Comparison of ENCODE assay signal across 12 mouse cellular contexts in the genomic region with DNA sequence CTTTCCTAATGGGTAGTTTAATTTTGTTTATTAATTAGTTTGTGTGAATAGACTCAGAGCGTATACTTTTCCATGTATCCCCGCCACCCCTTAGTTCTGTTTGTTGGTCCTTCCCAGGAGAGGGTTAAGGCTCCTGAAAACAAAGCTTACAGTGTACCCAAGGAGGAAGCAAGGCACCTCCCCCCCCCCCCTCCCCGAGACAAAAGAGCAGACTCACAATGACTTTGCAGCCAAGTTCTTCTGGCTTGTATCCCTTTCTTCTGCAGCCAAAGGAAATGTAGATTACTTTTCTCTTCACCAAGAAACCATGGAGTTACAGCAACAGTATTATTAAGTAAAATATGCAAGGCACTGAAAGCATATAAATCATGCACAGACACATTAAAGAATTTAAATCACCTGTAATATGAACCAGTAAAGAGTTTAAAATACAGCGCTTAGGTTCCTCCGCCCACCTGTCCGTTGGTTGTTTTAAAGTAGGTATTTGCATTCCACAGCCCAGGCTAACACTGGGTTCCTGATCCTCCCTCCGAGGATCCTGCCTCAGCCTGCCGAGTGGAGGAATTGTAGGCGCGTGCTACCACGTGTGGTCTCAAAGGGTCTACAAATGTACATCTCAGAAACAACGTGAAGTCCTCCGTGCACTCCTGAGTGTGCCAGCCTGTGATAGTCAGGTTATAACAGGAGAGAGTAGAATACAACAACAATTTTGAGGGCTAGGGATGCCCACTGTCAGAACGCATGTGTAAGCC. TPM values are rescaled to one million over a fixed set of nuclear protein-coding genes. Genes with fewer than 3 reads are reported as not detected.
DNase-seq lines count a peak whose midpoint lies in the region; TF ChIP-seq lines count a peak whose summit lies in the region.
"Had no signal": no experiment of that assay in that cellular context is flagged by ENCODE, and none has a peak within 500 bp of the region (broad histone marks: within the 10 kb centered on the region; RNA-seq: fewer than 3 reads in every experiment).

No protein-coding gene starts in this region.

- WGBS in macrophage (ENCODE audit: missing documents) = 28% methylated on average over 14 of the region's 14 CpGs

- H3K79me2 ChIP-seq in macrophage (ENCODE audit: inconsistent target) = peaks cover 25% of the 10 kb centered on the region

- H3K4me3 ChIP-seq in macrophage (ENCODE audit: inconsistent target) = no peak overlapping the region
- no peak overlapping the region for H3K4me3 ChIP-seq in layer of hippocampus, adult 2 months
- H3K4me3 ChIP-seq: gastrocnemius, adult 2 months; stomach, embryonic 15.5 days had no signal

- peak; percentile 14 for DNase-seq in kidney, adult 9 months
- DNase-seq in kidney, adult 18-20 months = no peak
- DNase-seq in MEL-GATA-1-ER (ENCODE audit: extremely low read depth, low read depth) = peak; percentile 26
- DNase-seq in c-Kit-positive CD71-positive TER-119-positive erythroid progenitor cells, embryonic 14.5 days (ENCODE audit: low spot score) = peak; percentile 40
- no peak for DNase-seq in spleen, postnatal 10 days (ENCODE audit: low spot score in 2 of 2)
- DNase-seq in layer of hippocampus, adult 2 months (ENCODE audit: low spot score in 2 of 2) = no peak
- no peak for DNase-seq in thymus, postnatal 10 days (ENCODE audit: low spot score in 2 of 2)
- DNase-seq: cerebellum, adult 2 months; gastrocnemius, adult 2 months had no signal

- no peaks in the 10 kb centered on the region for H3K36me3 ChIP-seq in macrophage (ENCODE audit: inconsistent target)
- H3K36me3 ChIP-seq: stomach, embryonic 15.5 days had no signal

- peak overlapping the region; percentile 54 for H3K27ac ChIP-seq in macrophage
- no peak overlapping the region for H3K27ac ChIP-seq in layer of hippocampus, adult 2 months
- H3K27ac ChIP-seq: gastrocnemius, adult 2 months; hindbrain, embryonic 14.5 days; stomach, embryonic 15.5 days had no signal

- no peak for TF ChIP-seq CTCF in layer of hippocampus, adult 2 months (conservative IDR thresholded peaks at IDR 0.05)

RNA-seq across cellular contexts. Expression of a gene that starts 1.8 kb away (rescaled TPM):
- total RNA-seq in macrophage (2018; cell fraction: chromatin; rRNA removed) = 10 to 100 TPM in 16 of 26 experiments, 1 to 10 TPM in 10; 2.8 to 24.8 (median 12.1) TPM
- total RNA-seq in macrophage (2018; cell fraction: cytosol; rRNA removed) = 10 to 100 TPM; 24.6 to 64.3 (median 39.6) TPM
- total RNA-seq in macrophage (2018; cell fraction: nucleus; rRNA removed) = 10 to 100 TPM in 18 of 26 experiments, 1 to 10 TPM in 8; 6.8 to 34.7 (median 13.1) TPM
- polyA plus RNA-seq in macrophage (2018) = 50.5 to 96.3 TPM (median 94.0 TPM) in 3 replicates
- total RNA-seq in layer of hippocampus, adult 2 months (2021) = 10 to 100 TPM; 53.3 to 70.3 TPM

RNA-seq across cellular contexts. Expression of a gene that starts 30.6 kb away (rescaled TPM):
- total RNA-seq in macrophage (2018; cell fraction: chromatin; rRNA removed) = 10 to 100 TPM; 16.9 to 53.6 (median 37.1) TPM
- 10 to 100 TPM; 36.9 to 55.2 (median 45.4) TPM for total RNA-seq in macrophage (2018; cell fraction: cytosol; rRNA removed)
- 10 to 100 TPM; 17.4 to 56.9 (median 32.3) TPM for total RNA-seq in macrophage (2018; cell fraction: nucleus; rRNA removed)
- polyA plus RNA-seq in macrophage (2018) = 38.3 to 104 TPM (median 55.9 TPM) in 3 replicates
- total RNA-seq in layer of hippocampus, adult 2 months (2021) = 10 to 100 TPM; 30.1 to 30.5 TPM

RNA-seq across cellular contexts. Expression of a gene that starts 50.3 kb away (rescaled TPM):
- total RNA-seq in macrophage (2018; cell fraction: chromatin; rRNA removed) = 100 to 1,000 TPM in 2 of 26 experiments, 10 to 100 TPM in 21, 1 to 10 TPM in 3; 4.7 to 142 (median 36.0) TPM
- 10 to 100 TPM in 13 of 26 experiments, 1 to 10 TPM in 13; 3.0 to 22.1 (median 10.7) TPM for total RNA-seq in macrophage (2018; cell fraction: cytosol; rRNA removed)
- total RNA-seq in macrophage (2018; cell fraction: nucleus; rRNA removed) = 10 to 100 TPM in 21 of 26 experiments, 1 to 10 TPM in 5; 3.0 to 91.9 (median 22.5) TPM
- polyA plus RNA-seq in macrophage (2018) = 10.7 to 31.8 TPM (median 14.2 TPM) in 3 replicates
- total RNA-seq in layer of hippocampus, adult 2 months (2021) = 10 to 100 TPM in 1 of 2 experiments, 1 to 10 TPM in 1; 9.4 to 10.0 TPM

Comparison
In these comparisons a context has a peak if more than half of its experiments do, and no peak if none do; other contexts are left out.
1. DNase-seq: peak in kidney, adult 9 months (single experiment), MEL-GATA-1-ER (single experiment) and c-Kit-positive CD71-positive TER-119-positive erythroid progenitor cells, embryonic 14.5 days (single experiment); none in kidney, adult 18-20 months (single experiment), spleen, postnatal 10 days (0 of 2), layer of hippocampus, adult 2 months (0 of 2) and thymus, postnatal 10 days (0 of 2).